Mouse (Mus musculus): Measurements from ENCODE around the gene Rif1.
"Not testable (repeated sequence)": the region's sequence is repeated elsewhere in the genome, so short reads cannot be mapped to it uniquely, and the experiment has no call there.

Gene Rif1

DNA sequence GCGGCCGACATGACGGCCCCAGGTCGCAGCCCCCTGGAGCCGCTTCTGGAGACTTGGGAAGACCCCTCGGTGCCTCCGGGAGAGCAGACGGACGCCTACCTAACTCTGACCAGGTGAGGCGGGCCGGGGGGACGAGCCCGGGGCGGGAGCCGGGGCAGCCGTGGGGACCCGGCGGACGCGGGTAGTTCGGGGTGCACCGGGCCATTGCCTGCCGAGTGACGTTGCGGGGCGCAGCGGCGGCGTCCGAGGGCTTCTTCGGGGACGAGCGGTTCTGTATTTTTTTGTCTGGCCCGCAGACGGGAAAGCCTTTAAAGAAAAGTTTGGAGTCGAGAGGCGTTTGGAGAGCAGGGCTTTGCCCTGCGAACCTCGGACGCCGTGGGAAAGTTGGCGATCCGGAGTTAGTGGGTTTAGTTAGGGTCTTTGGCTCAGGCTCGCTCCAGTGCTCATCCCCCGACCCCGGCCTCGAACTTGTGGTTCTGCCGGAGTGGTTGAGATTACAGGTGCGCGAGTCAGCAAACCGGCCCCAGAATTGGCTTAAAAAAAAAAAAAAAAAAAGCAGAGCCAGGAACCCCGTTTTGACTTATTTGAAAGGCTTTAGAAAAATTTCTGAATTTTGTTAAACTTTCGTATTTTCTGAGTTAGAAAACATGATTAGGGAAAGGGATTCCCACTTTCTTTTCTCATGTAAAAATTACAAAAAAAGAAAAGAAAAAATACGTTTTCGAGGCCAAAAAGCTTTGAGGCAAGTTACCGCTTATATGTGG lies 691 bp downstream of the Rif1 start:
- no peak for DNase-seq

DNA sequence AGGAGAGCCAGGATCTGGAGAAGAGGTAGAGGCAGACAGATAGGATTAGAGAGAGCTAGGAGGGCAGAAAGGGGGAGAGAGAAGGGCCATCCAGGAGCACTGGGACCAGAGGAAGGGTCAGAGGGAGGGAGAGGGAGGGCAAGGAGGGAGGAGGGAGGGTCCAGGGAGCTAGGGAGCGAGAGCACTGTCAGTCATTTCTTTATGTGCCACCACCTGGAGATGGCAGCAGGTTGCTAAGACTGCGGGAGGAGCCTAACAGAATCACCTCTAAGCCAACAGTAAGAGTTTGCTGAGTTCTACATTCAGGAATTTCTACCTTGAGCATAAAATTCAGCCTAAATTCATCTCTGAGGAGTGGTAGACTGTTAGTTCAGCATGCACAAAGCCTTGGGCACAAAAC lies 6.0 kb downstream of the Rif1 start:
- DNase-seq, result no peak

DNA sequence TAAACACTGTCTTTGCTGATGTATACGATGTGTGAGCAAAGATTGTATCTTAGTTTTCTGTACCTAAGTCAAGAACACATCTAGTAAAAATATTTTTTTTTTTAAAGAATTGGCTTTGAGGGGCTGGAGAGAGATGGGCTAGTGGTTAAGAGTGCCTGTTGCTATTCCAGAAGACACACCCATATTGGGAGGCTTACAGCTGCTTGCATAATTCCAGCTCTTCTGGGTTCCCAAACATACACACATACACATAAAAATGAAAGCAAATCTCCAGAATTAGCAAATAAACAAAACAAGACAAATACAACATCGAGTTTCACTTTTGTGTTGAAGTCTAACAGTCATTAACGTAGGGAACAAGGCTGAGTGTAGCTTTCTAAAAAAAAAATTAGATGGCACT lies 11.4 kb downstream of the Rif1 start:
- DNase-seq, result no peak

DNA sequence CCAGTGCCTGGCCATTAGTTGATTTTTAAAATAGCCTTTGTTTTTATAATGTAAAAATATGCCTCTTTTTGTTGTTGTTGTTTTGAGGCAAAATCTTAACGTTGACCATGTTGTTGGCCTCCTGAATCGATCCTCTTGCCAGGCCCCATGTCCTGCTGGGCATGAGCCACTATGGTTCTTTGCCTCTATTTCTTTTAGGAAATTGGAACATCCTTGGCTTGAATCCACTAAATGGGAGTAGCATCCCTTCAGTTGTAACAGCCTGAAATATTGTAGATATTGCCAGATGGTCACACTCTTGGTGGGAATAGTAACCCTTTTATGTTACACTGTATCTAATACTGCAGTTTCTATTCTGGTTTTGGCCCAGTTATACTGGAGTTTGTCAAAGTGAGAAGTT lies 11.9 kb downstream of the Rif1 start:
- DNase-seq, result peak; percentile 84

DNA sequence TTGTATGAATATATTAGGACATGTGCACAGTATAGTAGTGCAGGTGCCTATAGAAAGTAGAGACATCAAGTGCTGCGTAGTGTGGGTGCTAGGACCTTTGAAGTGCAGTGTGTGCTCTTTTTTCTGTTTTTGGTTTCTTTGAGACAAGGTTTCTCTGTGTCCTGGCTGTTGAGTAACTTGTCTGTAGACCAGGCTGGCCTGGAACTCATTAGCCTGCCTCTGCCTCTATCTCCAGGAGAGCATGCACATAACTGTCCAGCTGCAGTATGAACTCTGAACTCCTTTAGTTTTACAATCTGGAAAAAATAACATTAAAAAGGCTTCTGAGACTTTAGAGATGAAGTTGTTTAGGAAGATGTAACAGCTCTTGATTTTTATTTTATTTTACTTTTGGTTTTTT lies 41.5 kb downstream of the Rif1 start:
- DNase-seq, result no peak

DNA sequence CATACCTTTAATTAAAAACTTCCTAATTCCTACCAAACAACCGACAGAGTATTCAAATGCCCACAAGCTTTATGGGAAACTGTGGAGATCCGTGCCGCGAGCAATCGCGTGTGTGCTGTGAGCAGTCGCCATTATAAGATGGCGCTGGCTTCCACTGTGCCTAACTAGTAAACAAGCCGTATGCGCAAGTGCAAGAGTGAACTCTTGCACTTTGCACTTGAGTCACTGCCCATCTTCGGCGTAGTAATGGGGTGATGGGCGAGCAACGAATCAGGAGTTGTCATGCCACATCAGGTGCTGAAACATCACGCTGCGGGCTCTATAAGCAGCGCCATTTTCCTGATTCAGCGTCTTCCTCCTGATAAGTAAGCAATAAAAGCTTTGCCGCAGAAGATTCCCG lies 58.7 kb downstream of the Rif1 start:
- DNase-seq, result not testable (repeated sequence)

DNA sequence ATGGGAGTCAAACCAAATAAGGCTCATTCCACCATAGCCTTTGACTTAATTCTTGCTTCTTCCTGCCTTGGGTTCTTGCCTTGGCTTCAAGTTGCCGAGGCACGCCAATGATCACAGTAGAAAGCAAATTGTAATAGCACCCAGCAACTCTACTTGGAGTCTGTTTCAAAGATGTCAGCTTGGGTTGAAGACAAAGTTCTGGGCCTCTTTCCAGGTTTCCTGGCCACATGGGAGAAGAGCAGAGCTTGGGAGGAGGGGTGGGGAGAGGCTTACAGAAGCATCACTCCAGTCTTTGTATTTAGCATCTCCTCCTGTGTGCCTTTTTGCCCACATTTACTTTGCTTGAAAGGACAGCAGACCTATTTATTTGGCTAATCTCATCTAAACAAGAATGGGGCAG lies 60.7 kb downstream of the Rif1 start:
- peak; percentile 34 for DNase-seq

DNA sequence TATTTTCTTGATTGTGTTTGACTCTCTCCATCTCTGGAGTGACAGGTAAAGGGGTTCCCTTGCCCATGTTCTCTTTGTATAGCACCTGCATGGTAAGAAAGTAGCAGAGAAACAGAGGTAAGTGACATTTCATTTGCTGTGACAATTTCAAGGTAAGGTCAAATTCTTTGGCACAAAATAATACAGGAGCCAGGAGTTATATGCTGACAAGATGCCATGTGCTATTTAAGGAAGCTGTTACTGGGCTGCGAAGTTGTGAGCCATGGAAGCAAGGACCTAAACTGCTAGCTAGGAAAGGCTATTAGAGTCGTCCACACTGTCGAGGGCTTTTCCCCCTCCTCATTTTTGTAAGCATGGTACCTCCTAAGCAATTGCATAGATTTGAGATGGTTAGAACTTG lies 80.4 kb downstream of the Rif1 start:
- no peak for DNase-seq

DNA sequence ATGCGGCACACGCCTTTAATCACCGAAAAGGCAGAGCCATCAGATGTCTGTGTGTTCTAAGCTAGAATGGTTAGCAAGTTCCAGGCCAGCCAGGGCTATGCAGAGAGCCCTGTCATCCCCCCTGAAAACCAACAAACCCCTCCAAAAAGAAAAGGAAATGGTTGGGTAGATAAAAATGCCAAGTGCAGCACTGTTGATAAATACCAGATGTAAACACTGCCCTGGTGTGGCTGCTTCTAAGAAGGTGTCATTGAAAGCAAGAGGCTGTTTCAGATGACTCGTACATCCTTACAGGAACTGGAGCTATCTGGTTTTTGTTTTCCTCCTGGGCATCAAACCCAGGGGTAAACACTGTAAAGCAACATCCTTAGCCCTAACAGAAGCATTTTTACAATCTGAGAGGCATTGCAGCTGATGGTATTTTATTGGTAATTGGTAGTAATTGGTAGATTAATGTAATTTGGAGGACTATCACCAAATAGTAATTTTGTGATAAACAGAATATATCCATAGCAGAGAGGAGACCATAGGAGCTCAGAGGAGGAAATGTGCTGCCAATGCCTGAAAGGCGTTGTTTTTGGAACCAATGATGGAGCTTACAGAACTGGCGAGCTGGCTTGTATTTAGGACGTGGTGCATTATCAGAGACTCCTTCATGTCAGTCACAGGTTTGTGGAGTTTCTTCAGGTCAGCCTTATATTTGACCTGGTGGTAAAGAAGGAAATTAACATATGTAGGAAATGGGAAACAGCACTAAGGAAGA lies 96.8 kb downstream of the Rif1 start:
- DNase-seq, result no peak

All from cerebellum, adult 9-11 months (tissue).